Mouse (Mus musculus) gastrocnemius, adult 18-20 months (tissue): ENCODE measurements around the gene Gpx2. TPM values are rescaled to one million over a fixed set of nuclear protein-coding genes. Genes with fewer than 3 reads are reported as not detected.

Experiments
- DNase-seq: peaks from one replicate; pipeline ENCODE4 v3.0.0; 2021; ENCODE audit warnings: low spot score
- total RNA-seq, 2 experiments: library from RNA; stranded (reverse); gene quantifications; 2 replicates each; pipeline ENCODE4 v1.2.3; 2021

Gene Gpx2
- total RNA-seq, 2 experiments from 2014 or later = not detected

DNA sequence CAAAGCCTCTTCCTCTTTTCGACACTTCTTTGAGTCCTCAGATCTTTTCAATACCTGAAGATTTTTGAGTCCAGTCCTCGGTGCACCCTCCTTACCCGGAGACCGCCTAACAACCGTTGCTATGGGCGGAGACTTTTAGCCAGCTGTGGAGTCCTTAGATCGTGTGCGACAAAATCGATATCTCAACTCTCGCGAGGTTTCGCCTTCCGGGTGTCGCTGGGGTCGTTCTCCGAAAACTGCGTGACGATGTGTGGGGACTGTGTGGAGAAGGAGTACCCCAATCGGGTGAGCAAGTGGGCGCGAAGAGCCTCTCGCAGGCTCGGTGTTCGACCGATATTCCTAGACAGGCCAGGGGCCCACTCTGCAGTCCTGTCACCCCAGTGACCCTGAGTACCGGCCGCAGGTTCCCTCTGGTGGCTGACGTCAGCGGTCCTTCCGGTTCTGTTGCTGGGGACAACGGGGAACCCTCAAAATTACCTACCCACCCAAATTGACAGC lies 30.0 kb downstream of the Gpx2 start, which contains the start of the genes Churc1 and Fntb:
TSS of gene Churc1 (plus strand) at position 185 of the 498 bp plus-strand sequence.
TSS of gene Fntb (plus strand) at position 236 of the 498 bp plus-strand sequence.
- peak; percentile 94 for DNase-seq

DNA sequence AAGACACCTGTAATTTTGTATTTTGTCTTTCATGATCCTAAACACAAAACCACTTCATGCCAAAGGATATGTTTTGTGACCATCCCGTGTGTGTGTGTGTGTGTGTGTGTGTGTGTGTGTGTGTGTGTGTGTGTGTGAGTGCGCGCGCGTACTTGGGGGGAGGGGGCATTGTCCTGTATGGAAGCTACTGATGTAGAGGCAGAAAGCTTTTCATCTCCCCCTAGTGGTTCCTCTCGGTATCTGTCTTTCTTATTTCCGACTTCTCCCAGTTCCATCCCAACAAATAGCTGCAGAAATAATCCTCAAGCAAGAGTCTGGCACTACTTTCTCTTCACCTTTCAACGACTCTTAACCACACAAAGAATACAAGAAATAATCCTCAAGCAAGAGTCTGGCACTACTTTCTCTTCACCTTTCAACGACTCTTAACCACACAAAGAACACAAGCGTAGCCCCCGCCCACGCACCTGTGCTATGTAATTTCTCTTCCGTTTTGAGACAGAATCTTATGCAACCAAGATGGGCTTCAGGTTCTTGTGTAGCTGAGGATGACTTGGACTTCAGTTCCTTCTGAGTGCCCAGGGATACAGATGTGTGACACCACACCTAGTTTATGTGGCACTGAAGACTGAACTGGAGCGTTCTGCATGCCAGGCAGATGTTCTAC lies 42.6 kb downstream of the Gpx2 start:
- peak; percentile 36 for DNase-seq

DNA sequence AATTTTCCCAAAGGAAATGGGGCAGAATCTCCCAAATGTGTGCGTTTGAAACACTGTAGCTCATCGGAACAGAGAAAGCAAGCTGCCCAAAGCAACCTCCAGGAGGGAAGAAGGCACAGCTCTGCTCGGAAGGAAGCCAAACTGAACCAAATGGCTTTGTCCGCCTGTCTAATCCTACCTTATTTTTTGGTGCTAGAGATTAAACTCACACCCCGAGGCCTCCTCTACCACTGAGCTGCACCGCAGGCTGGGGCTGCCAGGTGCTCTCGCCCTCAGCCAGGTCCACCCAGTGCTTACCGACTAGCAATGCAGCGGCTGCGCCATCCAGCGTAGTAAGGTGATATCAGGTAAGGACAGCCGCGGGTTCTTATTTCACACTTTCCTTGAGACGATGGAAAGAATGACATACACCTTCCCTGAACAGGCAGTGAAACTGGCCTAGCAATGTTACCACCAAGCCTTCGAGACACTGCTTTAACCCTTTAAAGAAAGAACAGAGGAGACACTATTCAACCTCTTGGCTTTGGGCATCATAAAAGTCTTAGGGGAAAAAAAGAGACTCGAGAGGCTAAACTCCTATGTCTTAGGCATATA lies 44.4 kb downstream of the Gpx2 start:
- DNase-seq = no peak

Other genes with a start within 250 kb of the Gpx2 start
- 100 to 1,000 TPM; 158 to 172 TPM for gene Sptb, start 85.0 kb downstream of the Gpx2 start, total RNA-seq
- 10 to 100 TPM; 56.7 to 60.1 TPM for gene Churc1, start 30.0 kb downstream of the Gpx2 start, total RNA-seq
- gene Fntb, start 30.0 kb downstream of the Gpx2 start, total RNA-seq = 10 to 100 TPM; 11.7 to 12.1 TPM
- 1 to 10 TPM; 1.7 to 3.1 TPM for gene Rab15, start 27.4 kb upstream of the Gpx2 start, total RNA-seq
- 10 to 100 TPM; 30.1 to 36.7 TPM for gene Max, start 166.6 kb upstream of the Gpx2 start, total RNA-seq